Mouse (Mus musculus) lung, adult 2 months (tissue): ENCODE measurements at regions not wholly inside any gene's neighbourhood (a gene's known extent, or its start where the extent isn't known, plus 50 kb on each side); places are given as distances from the start of the nearest gene placed in this dataset.

Experiments used
- CTCF ChIP-seq: fragments of 200-500 bp; IDR thresholded peaks from 2 replicates; pipeline ENCODE4 v1.5.1; 2011; ENCODE audit warnings: mild to moderate bottlenecking, low read length, control low read depth; ENCODE audit not compliant: insufficient read depth
- POLR2A ChIP-seq: fragments of 200-500 bp; IDR thresholded peaks from 2 replicates; pipeline ENCODE4 v1.6.1; 2011; ENCODE audit warnings: low read depth, mild to moderate bottlenecking, control low read depth, low read length, borderline replicate concordance; ENCODE audit errors: extremely low read depth

DNA sequence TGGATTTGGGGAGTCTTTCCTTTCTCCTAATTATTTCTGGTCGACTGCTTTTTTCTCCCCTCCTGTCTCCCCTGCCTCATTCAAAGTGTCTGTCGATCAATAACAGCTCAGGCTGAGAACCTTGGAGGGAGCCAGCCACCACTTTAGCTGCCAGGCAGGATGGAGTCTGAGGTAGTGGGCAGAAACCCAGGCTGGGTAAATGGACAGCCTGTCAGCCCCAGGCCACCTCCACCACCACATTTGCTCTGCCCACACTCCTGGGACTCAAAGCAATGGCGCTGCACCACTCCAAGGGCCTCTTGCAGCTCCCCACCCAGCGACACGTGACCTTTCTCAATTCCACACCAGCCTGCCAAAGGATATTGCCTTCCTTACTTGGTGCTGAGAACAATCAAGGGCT, 290.7 kb upstream of the Myt1l start:
- no peak for TF ChIP-seq POLR2A
- no peak for TF ChIP-seq CTCF
